Mouse (Mus musculus): ENCODE data around the gene Pagr1a. TPM values are rescaled to one million over a fixed set of nuclear protein-coding genes. Genes with fewer than 3 reads are reported as not detected.
A peak's percentile ranks its signal among the peaks of the same experiment; 100 is the strongest.

Gene Pagr1a
- polyA plus RNA-seq (2016; fragmentation: Nextera tagmentation; extraction: Ambion mirVana), result 41.1 and 107 TPM in 2 replicates

GRCm38 (mm10) chr7:127016971-127017949, at the start of gene Pagr1a:
Gene Pagr1a, minus strand, starts transcription at chr7:127017352.
- Histone ChIP-seq H3K4me1 (peaks cover 81% of the 10 kb centered on the region), H3K9me3 (no peaks in the 10 kb centered on the region), H3K36me3 (replicated peaks) (peaks cover 52% of the 10 kb centered on the region), H3K27me3 (replicated peaks; ENCODE audit: low read depth, poor library complexity, severe bottlenecking) (no peaks in the 10 kb centered on the region), H3K27ac (replicated peaks) (peak within 1 kb of the TSS; percentile 97), H3K4me3 (peak within 1 kb of the TSS; percentile 89)
- peak; percentile 98 for DNase-seq (ENCODE audit: low spot score)
- WGBS, result 5% methylated on average over 39 of the region's 39 CpGs

GRCm38 (mm10) chr7:127066317-127066716, 49.2 kb upstream of the Pagr1a start:
- Histone ChIP-seq H3K27me3 (replicated peaks; ENCODE audit: low read depth, poor library complexity, severe bottlenecking) (no peaks in the 10 kb centered on the region), H3K27ac (replicated peaks) (no peak overlapping the region), H3K4me3 (no peak overlapping the region), H3K36me3 (replicated peaks) (no peaks in the 10 kb centered on the region), H3K4me1 (no peaks in the 10 kb centered on the region), H3K9me3 (no peaks in the 10 kb centered on the region)
- WGBS, result 89% methylated on average over 4 of the region's 4 CpGs
- DNase-seq (ENCODE audit: low spot score), result no peak

GRCm38 (mm10) chr7:127065538-127065937, 48.4 kb upstream of the Pagr1a start:
- WGBS, result 85% methylated on average over 6 of the region's 6 CpGs
- no peaks in the 10 kb centered on the region for H3K36me3 ChIP-seq (replicated peaks)
- no peaks in the 10 kb centered on the region for H3K4me1 ChIP-seq
- no peaks in the 10 kb centered on the region for H3K27me3 ChIP-seq (replicated peaks; ENCODE audit: low read depth, poor library complexity, severe bottlenecking)
- H3K9me3 ChIP-seq, result no peaks in the 10 kb centered on the region
- DNase-seq (ENCODE audit: low spot score), result no peak
- no peak overlapping the region for H3K27ac ChIP-seq (replicated peaks)
- no peak overlapping the region for H3K4me3 ChIP-seq

- Histone ChIP-seq H3K27ac (replicated peaks) (no peak overlapping the region), H3K36me3 (replicated peaks) (no peaks in the 10 kb centered on the region), H3K4me1 (no peaks in the 10 kb centered on the region), H3K4me3 (no peak overlapping the region), H3K27me3 (replicated peaks; ENCODE audit: low read depth, poor library complexity, severe bottlenecking) (no peaks in the 10 kb centered on the region), H3K9me3 (no peaks in the 10 kb centered on the region)
- 70% methylated on average over 5 of the region's 5 CpGs for WGBS
- no peak for DNase-seq (ENCODE audit: low spot score)
Observed at GRCm38 (mm10) chr7:127055026-127055585, 38.0 kb upstream of the Pagr1a start.

- Histone ChIP-seq H3K36me3 (replicated peaks) (peaks cover 38% of the 10 kb centered on the region), H3K4me1 (peaks cover 25% of the 10 kb centered on the region), H3K27ac (replicated peaks) (peak within 1 kb of the TSS; percentile 94), H3K27me3 (replicated peaks; ENCODE audit: low read depth, poor library complexity, severe bottlenecking) (no peaks in the 10 kb centered on the region), H3K4me3 (peak within 1 kb of the TSS; percentile 97), H3K9me3 (no peaks in the 10 kb centered on the region)
- DNase-seq (ENCODE audit: low spot score), result peak; percentile 91
- under 1% methylated on average over 53 of the region's 53 CpGs for WGBS
Observed at GRCm38 (mm10) chr7:127041851-127042672, 24.9 kb upstream of the Pagr1a start, which contains the start of gene Kif22. Gene Kif22, minus strand, starts transcription at chr7:127042471.

- no peaks in the 10 kb centered on the region for H3K27me3 ChIP-seq (replicated peaks; ENCODE audit: low read depth, poor library complexity, severe bottlenecking)
- no peaks in the 10 kb centered on the region for H3K9me3 ChIP-seq
- DNase-seq (ENCODE audit: low spot score), result no peak
- peaks cover 12% of the 10 kb centered on the region for H3K4me1 ChIP-seq
- WGBS, result 86% methylated on average over 1 of the region's 1 CpGs
- H3K36me3 ChIP-seq (replicated peaks), result peaks cover 86% of the 10 kb centered on the region
- H3K4me3 ChIP-seq, result no peak overlapping the region
- H3K27ac ChIP-seq (replicated peaks), result no peak overlapping the region
Observed at GRCm38 (mm10) chr7:127031244-127031643, 14.1 kb upstream of the Pagr1a start.

GRCm38 (mm10) chr7:127030172-127030571, 13.0 kb upstream of the Pagr1a start:
- Histone ChIP-seq H3K9me3 (no peaks in the 10 kb centered on the region), H3K27me3 (replicated peaks; ENCODE audit: low read depth, poor library complexity, severe bottlenecking) (no peaks in the 10 kb centered on the region), H3K36me3 (replicated peaks) (peaks cover 80% of the 10 kb centered on the region), H3K4me1 (peaks cover 15% of the 10 kb centered on the region), H3K27ac (replicated peaks) (no peak overlapping the region), H3K4me3 (no peak overlapping the region)
- whole genome bisulfite sequencing, result 95% methylated on average over 1 of the region's 1 CpGs
- no peak for DNase-seq (ENCODE audit: low spot score)

- DNase-seq (ENCODE audit: low spot score), result no peak
- Histone ChIP-seq H3K4me3 (peak overlapping the region; percentile 86), H3K27ac (replicated peaks) (peak overlapping the region; percentile 100), H3K9me3 (no peaks in the 10 kb centered on the region), H3K4me1 (peaks cover 38% of the 10 kb centered on the region), H3K36me3 (replicated peaks) (peaks cover 80% of the 10 kb centered on the region), H3K27me3 (replicated peaks; ENCODE audit: low read depth, poor library complexity, severe bottlenecking) (no peaks in the 10 kb centered on the region)
- 72% methylated on average over 8 of the region's 8 CpGs for WGBS
Observed at GRCm38 (mm10) chr7:127027885-127028284, 10.7 kb upstream of the Pagr1a start.

- DNase-seq (ENCODE audit: low spot score), result peak; percentile 100
- H3K9me3 ChIP-seq, result no peaks in the 10 kb centered on the region
- no peaks in the 10 kb centered on the region for H3K27me3 ChIP-seq (replicated peaks; ENCODE audit: low read depth, poor library complexity, severe bottlenecking)
- under 1% methylated on average over 62 of the region's 63 CpGs for WGBS
- H3K36me3 ChIP-seq (replicated peaks), result peaks cover 80% of the 10 kb centered on the region
- peak within 1 kb of the TSS; percentile 100 for H3K27ac ChIP-seq (replicated peaks)
- H3K4me3 ChIP-seq, result peak within 1 kb of the TSS; percentile 86
- peaks cover 45% of the 10 kb centered on the region for H3K4me1 ChIP-seq
Observed at GRCm38 (mm10) chr7:127026984-127027726, 10.0 kb upstream of the Pagr1a start, which contains the start of gene Maz. Gene Maz, minus strand, starts transcription at chr7:127027037.

- Histone ChIP-seq H3K4me1 (peaks cover 50% of the 10 kb centered on the region), H3K27me3 (replicated peaks; ENCODE audit: low read depth, poor library complexity, severe bottlenecking) (no peaks in the 10 kb centered on the region), H3K9me3 (no peaks in the 10 kb centered on the region), H3K4me3 (peak overlapping the region; percentile 86), H3K36me3 (replicated peaks) (peaks cover 80% of the 10 kb centered on the region), H3K27ac (replicated peaks) (peak overlapping the region; percentile 100)
- DNase-seq (ENCODE audit: low spot score), result no peak
- 3% methylated on average over 26 of the region's 48 CpGs for WGBS
Observed at GRCm38 (mm10) chr7:127026616-127026983, 9.4 kb upstream of the Pagr1a start.

GRCm38 (mm10) chr7:127026161-127026600, 9.0 kb upstream of the Pagr1a start:
- Histone ChIP-seq H3K27me3 (replicated peaks; ENCODE audit: low read depth, poor library complexity, severe bottlenecking) (no peaks in the 10 kb centered on the region), H3K4me1 (peaks cover 55% of the 10 kb centered on the region), H3K9me3 (no peaks in the 10 kb centered on the region), H3K4me3 (peak overlapping the region; percentile 86), H3K36me3 (replicated peaks) (peaks cover 78% of the 10 kb centered on the region), H3K27ac (replicated peaks) (peak overlapping the region; percentile 100)
- peak; percentile 86 for DNase-seq (ENCODE audit: low spot score)
- WGBS, result under 1% methylated on average over 46 of the region's 48 CpGs

Data from embryonic facial prominence, embryonic 10.5 days (tissue).